Mouse (Mus musculus) heart, postnatal 0 days (tissue): ENCODE data around the gene Fam83c. TPM values are rescaled to one million over a fixed set of nuclear protein-coding genes. Genes with fewer than 3 reads are reported as not detected.

Experiments used
- ATAC-seq: fragments of 200-750 bp; cut with Nextera tagmentation; 2 replicates; pipeline ENCODE4 v1.8.0; 2017; ENCODE audit warnings: low read depth, moderate number of reproducible peaks, moderate library complexity; ENCODE audit not compliant: insufficient read depth
- DNase-seq: peaks from one replicate; pipeline ENCODE4 v3.0.0-alpha.2; 2016; ENCODE audit warnings: low spot score
- H3K27ac ChIP-seq: fragments of 300-500 bp; sonication (generic); 2 replicates; pipeline ENCODE4 v1.5.1; 2014; ENCODE audit warnings: low read depth, mild to moderate bottlenecking
- H3K27me3 ChIP-seq: fragments of 300-500 bp; sonication (generic); 2 replicates; pipeline ENCODE4 v1.6.1; 2014; ENCODE audit warnings: low read length, mixed read lengths; ENCODE audit not compliant: control insufficient read depth, insufficient read depth
- H3K36me3 ChIP-seq: fragments of 300-500 bp; sonication (generic); replicated peaks from 2 replicates; pipeline ENCODE4 v1.6.1; 2014; ENCODE audit warnings: low read length, mixed read lengths; ENCODE audit not compliant: control insufficient read depth, insufficient read depth
- H3K4me1 ChIP-seq: fragments of 300-500 bp; sonication (generic); 2 replicates; pipeline ENCODE4 v1.6.1; 2014; ENCODE audit warnings: antibody characterized with exemption; ENCODE audit not compliant: control insufficient read depth, insufficient read depth
- H3K4me2 ChIP-seq: fragments of 300-500 bp; sonication (generic); 2 replicates; pipeline ENCODE4 v1.6.1; 2014; ENCODE audit warnings: low read depth, mild to moderate bottlenecking, low read length, moderate library complexity
- H3K4me3 ChIP-seq: fragments of 300-500 bp; sonication (generic); 2 replicates; pipeline ENCODE4 v1.5.1; 2014; ENCODE audit warnings: low read depth, low read length
- H3K9ac ChIP-seq: fragments of 300-500 bp; sonication (generic); replicated peaks from 2 replicates; pipeline ENCODE4 v1.6.1; 2014; ENCODE audit warnings: low read depth, low read length, mixed read lengths
- H3K9me3 ChIP-seq: fragments of 300-500 bp; sonication (generic); replicated peaks from 2 replicates; pipeline ENCODE4 v1.6.1; 2016; ENCODE audit warnings: low read length; ENCODE audit not compliant: control insufficient read depth
- CTCF ChIP-seq: IDR thresholded peaks from 2 replicates; pipeline ENCODE4 v1.5.1; 2016; ENCODE audit warnings: antibody characterized with exemption, control low read depth, low read depth
- EP300 ChIP-seq: IDR thresholded peaks from 2 replicates; pipeline ENCODE4 v1.6.1; 2016; ENCODE audit warnings: antibody characterized with exemption, low read depth
- WGBS: fragments of 180-500 bp; shearing (Covaris S2); extraction: QIAGEN DNeasy Blood & Tissue Kit; methylation state at CpG from one replicate; pipeline ENCODE4 v1.1.7; 2014; 5-methylcytosine and 5-hydroxymethylcytosine counted together
- polyA plus RNA-seq: library from polyadenylated mRNA; unstranded; fragments of >200 nt; fragmentation: Nextera tagmentation; extraction: Ambion mirVana; gene quantifications from 2 replicates; pipeline ENCODE4 v1.2.1, GENCODE M21; 2015
- total RNA-seq: library from RNA; depleted of rRNA; stranded (reverse); fragments of >200 nt; gene quantifications from 2 replicates; pipeline ENCODE4 v1.2.3, GENCODE M21; 2014; ENCODE audit warnings: low replicate concordance

Fam83c gene
- total and polyA plus RNA-seq, 2 experiments from 2014 or later, result 0.04 TPM; not detected in 1

GRCm38 (mm10) chr2:155860102-155860501 is 25.4 kb upstream of the Fam83c start:
- H3K9ac ChIP-seq, result no peak overlapping the region
- WGBS, result 79% methylated on average over 7 of the region's 7 CpGs
- H3K4me2 ChIP-seq, result no peak overlapping the region
- ATAC-seq, result no peak
- no peak overlapping the region for H3K4me3 ChIP-seq
- peaks cover 49% of the 10 kb centered on the region for H3K36me3 ChIP-seq
- H3K27ac ChIP-seq, result no peak overlapping the region
- H3K9me3 ChIP-seq, result no peaks in the 10 kb centered on the region
- no peak for TF ChIP-seq CTCF
- TF ChIP-seq EP300, result no peak
- H3K4me1 ChIP-seq, result no peaks in the 10 kb centered on the region
- DNase-seq, result no peak
- no peaks in the 10 kb centered on the region for H3K27me3 ChIP-seq

DNA sequence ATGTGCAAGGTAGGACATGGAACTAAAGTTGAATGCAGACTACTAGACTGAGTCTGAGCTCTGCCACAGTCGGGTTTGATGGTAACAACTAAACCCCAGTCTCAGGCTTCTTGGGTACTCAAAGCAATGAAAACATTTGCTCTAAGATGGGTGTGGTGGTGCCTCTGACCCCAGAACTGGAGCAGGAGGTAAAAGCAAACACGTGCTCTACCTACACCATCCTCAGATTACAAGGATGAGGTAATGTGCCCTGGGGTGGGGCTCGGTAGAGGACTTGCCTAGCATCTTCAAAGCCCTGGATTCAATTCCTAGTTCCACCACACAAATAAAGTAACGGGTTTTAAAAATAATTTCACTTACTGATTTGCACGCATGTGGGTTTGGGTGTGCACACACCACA is 17.9 kb upstream of the Fam83c start:
- H3K27me3 ChIP-seq, result no peaks in the 10 kb centered on the region
- 92% methylated on average over 5 of the region's 5 CpGs for WGBS
- H3K4me2 ChIP-seq, result no peak overlapping the region
- peaks cover 66% of the 10 kb centered on the region for H3K36me3 ChIP-seq
- DNase-seq, result no peak
- H3K9me3 ChIP-seq, result no peaks in the 10 kb centered on the region
- no peak overlapping the region for H3K4me3 ChIP-seq
- no peaks in the 10 kb centered on the region for H3K4me1 ChIP-seq
- no peak overlapping the region for H3K27ac ChIP-seq
- no peak for ATAC-seq
- H3K9ac ChIP-seq, result no peak overlapping the region
- TF ChIP-seq EP300 (no peak), CTCF (no peak)

GRCm38 (mm10) chr2:155850120-155850519 is 15.5 kb upstream of the Fam83c start:
- H3K4me1 ChIP-seq, result no peaks in the 10 kb centered on the region
- ATAC-seq (no peak), DNase-seq (no peak)
- WGBS, result 80% methylated on average over 7 of the region's 7 CpGs
- H3K36me3 ChIP-seq, result peaks cover 63% of the 10 kb centered on the region
- no peak for TF ChIP-seq EP300
- TF ChIP-seq CTCF, result no peak
- no peak overlapping the region for H3K9ac ChIP-seq
- H3K4me3 ChIP-seq, result no peak overlapping the region
- H3K4me2 ChIP-seq, result no peak overlapping the region
- no peaks in the 10 kb centered on the region for H3K9me3 ChIP-seq
- H3K27ac ChIP-seq, result no peak overlapping the region
- no peaks in the 10 kb centered on the region for H3K27me3 ChIP-seq

DNA sequence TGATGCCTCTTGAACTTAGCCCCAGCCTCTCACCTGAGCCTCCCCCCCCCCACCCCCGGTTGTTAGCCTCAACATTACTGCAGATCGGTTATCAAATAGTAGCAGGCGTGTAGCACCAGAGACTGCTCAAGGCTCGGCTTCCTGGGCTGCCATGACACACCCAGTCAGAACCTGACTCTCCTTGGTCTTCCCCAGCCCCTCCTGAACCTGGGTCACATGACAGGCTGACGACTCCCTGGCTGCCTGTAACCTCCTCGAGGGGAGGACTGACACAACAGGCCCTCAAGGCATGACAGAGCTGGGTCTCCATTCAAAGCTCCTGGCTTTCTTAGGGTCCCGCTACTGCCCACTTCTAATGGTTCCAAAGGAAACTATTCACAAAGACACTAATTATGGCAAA is 14.8 kb upstream of the Fam83c start:
- ATAC-seq (no peak), DNase-seq (no peak)
- Histone ChIP-seq H3K27ac (no peak overlapping the region), H3K9ac (no peak overlapping the region), H3K27me3 (no peaks in the 10 kb centered on the region), H3K4me1 (no peaks in the 10 kb centered on the region), H3K4me2 (no peak overlapping the region), H3K36me3 (peaks cover 63% of the 10 kb centered on the region), H3K9me3 (no peaks in the 10 kb centered on the region), H3K4me3 (no peak overlapping the region)
- WGBS, result 64% methylated on average over 7 of the region's 7 CpGs
- TF ChIP-seq EP300, result no peak
- no peak for TF ChIP-seq CTCF

- 36% methylated on average over 6 of the region's 6 CpGs for WGBS
- Histone ChIP-seq H3K4me2 (no peak overlapping the region), H3K9ac (no peak overlapping the region), H3K27me3 (no peaks in the 10 kb centered on the region), H3K9me3 (no peaks in the 10 kb centered on the region), H3K27ac (no peak overlapping the region), H3K36me3 (peaks cover 59% of the 10 kb centered on the region), H3K4me1 (no peaks in the 10 kb centered on the region), H3K4me3 (no peak overlapping the region)
- DNase-seq (peak; percentile 59), ATAC-seq (peak; percentile 55)
- TF ChIP-seq CTCF, result peak; percentile 91
- TF ChIP-seq EP300, result no peak
Observed at GRCm38 (mm10) chr2:155848291-155848690, 13.6 kb upstream of the Fam83c start.

DNA sequence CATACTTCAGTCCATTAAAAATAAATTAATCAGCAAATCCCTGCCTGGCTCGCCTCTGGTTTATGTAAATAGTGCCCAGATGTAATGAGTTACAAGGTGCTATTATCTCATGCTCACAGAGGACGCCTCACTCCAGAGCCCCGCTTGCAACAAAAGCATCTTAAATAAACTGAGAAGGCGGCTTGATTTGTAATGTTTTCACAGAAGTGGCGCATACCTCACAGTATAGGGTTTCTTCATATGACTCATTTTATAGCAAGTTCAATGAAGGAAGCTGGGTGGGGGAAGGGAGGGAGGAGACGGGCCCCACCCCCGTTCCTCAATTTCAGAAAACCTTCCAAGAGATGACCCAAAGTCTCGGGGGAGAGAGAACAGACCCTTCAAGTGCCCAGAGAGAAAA is 12.3 kb upstream of the Fam83c start:
- H3K36me3 ChIP-seq, result peaks cover 47% of the 10 kb centered on the region
- ATAC-seq (no peak), DNase-seq (no peak)
- no peaks in the 10 kb centered on the region for H3K4me1 ChIP-seq
- H3K27me3 ChIP-seq, result no peaks in the 10 kb centered on the region
- no peak overlapping the region for H3K9ac ChIP-seq
- no peak overlapping the region for H3K4me3 ChIP-seq
- H3K27ac ChIP-seq, result no peak overlapping the region
- no peak overlapping the region for H3K4me2 ChIP-seq
- 78% methylated on average over 8 of the region's 8 CpGs for WGBS
- TF ChIP-seq CTCF (no peak), EP300 (no peak)
- H3K9me3 ChIP-seq, result no peaks in the 10 kb centered on the region
